Mouse (Mus musculus) erythroblast, embryonic 14.5 days (primary cell): ENCODE results near the gene Pla2g1b.

Source experiments
- GATA1 ChIP-seq: IDR thresholded peaks from 2 replicates; pipeline ENCODE4 v1.6.1; 2012; ENCODE audit warnings: low read length, inconsistent platforms, mixed read lengths
- TAL1 ChIP-seq: IDR thresholded peaks from 3 replicates; pipeline ENCODE4 v1.6.1; 2012; ENCODE audit warnings: low read length, inconsistent platforms, mixed read lengths

GRCm38 (mm10) chr5:115523971-115524370 is 57.9 kb downstream of the Pla2g1b start:
- no peak for TF ChIP-seq GATA1
- TF ChIP-seq TAL1 = no peak
